Mouse (Mus musculus): ENCODE measurements around the gene Olfr444. TPM values are rescaled to one million over a fixed set of nuclear protein-coding genes. Genes with fewer than 3 reads are reported as not detected.

Olfr444 gene
- not detected in 2 replicates for polyA plus RNA-seq (2014; fragmentation: Nextera tagmentation; extraction: Ambion mirVana)

DNA sequence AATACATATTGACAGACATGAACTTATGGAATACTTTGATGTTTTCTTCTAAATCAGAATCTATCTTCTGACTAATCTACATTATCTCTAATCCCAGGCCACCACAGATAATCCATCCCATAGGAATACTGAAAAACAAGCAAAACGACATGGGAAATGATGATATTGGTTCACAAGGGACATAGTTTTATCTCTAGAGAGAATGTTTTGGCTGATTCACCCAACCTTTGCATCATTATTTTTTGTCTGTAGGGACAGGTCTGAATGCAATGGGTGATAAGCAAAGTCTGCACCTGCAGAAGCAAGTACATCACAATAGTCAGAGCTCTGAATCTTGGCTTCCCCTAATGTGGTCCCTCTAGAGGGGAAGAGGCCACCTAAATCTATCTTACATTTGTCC, at the start of gene Olfr444:
Gene Olfr444, plus strand, starts transcription at position 301 of the 400 bp plus-strand sequence.
- H3K9ac ChIP-seq = no peak within 1 kb of the TSS
- no peak within 1 kb of the TSS for H3K4me3 ChIP-seq (replicated peaks; ENCODE audit: low read length)
- no peaks in the 10 kb centered on the region for H3K4me1 ChIP-seq (replicated peaks; ENCODE audit: control insufficient read depth, insufficient read depth, low read length)
- H3K4me2 ChIP-seq (replicated peaks) = no peak within 1 kb of the TSS
- 82% methylated on average over 1 of the region's 1 CpGs for WGBS
- no peak for DNase-seq (ENCODE audit: low spot score)
- ATAC-seq (ENCODE audit: low FRiP score) = no peak
- H3K27me3 ChIP-seq (ENCODE audit: control insufficient read depth, insufficient read depth, low read length) = no peaks in the 10 kb centered on the region
- H3K36me3 ChIP-seq (replicated peaks; ENCODE audit: control insufficient read depth, insufficient read depth) = no peaks in the 10 kb centered on the region
- H3K9me3 ChIP-seq (ENCODE audit: control insufficient read depth, low read length) = no peaks in the 10 kb centered on the region; the same call in 1 of the 2 replicates
- H3K27ac ChIP-seq = no peak within 1 kb of the TSS

DNA sequence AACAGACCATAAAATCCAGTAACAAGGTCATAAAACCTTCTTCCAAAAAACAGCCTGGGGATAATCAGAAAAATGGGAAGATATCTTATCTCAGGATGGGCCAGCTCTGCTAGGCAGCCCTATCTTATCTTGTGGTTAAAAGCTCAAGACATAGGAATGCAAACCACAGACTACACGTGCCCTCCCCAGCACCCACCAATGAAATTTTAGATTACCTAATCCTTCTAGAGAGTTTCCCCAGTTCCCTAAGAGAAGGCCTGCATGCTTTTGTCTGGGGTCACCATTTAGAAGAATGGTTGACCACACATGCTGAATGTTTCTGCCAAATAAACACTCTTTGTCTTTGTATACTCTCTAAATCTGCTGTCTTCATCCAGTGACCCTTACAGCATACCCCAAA, 48.5 kb upstream of the Olfr444 start:
- Histone ChIP-seq H3K9me3 (ENCODE audit: control insufficient read depth, low read length) (no peaks in the 10 kb centered on the region), H3K4me2 (replicated peaks) (no peak overlapping the region), H3K27ac (no peak overlapping the region), H3K27me3 (ENCODE audit: control insufficient read depth, insufficient read depth, low read length) (no peaks in the 10 kb centered on the region), H3K36me3 (replicated peaks; ENCODE audit: control insufficient read depth, insufficient read depth) (no peaks in the 10 kb centered on the region), H3K9ac (no peak overlapping the region), H3K4me1 (replicated peaks; ENCODE audit: control insufficient read depth, insufficient read depth, low read length) (no peaks in the 10 kb centered on the region), H3K4me3 (replicated peaks; ENCODE audit: low read length) (no peak overlapping the region)
- WGBS = 26% methylated on average over 1 of the region's 1 CpGs
- DNase-seq (ENCODE audit: low spot score) (no peak), ATAC-seq (ENCODE audit: low FRiP score) (no peak)

DNA sequence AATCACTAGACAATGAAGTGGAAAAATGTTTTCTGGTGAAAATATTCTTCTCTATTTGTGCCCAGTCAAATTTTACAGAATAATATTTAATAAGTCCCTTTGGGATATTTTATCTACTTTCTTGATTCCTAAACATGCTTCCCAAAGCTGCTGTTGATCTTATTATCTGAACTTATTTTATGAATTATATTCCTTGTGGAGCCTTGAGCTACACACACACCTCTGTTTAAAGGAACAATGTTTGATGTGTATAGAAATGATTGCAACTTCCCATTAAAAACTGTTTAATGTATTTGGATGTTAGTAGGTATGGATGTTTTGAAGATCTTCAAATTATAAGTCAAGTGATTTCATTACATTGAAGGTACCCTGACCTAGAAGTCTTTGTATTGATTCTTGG, 40.3 kb upstream of the Olfr444 start, which contains the start of gene Olfr447:
Gene Olfr447, plus strand, starts transcription at position 301 of the 400 bp plus-strand sequence.
- DNase-seq (ENCODE audit: low spot score) (no peak), ATAC-seq (ENCODE audit: low FRiP score) (no peak)
- Histone ChIP-seq H3K4me2 (replicated peaks) (no peak within 1 kb of the TSS), H3K4me1 (replicated peaks; ENCODE audit: control insufficient read depth, insufficient read depth, low read length) (no peaks in the 10 kb centered on the region), H3K36me3 (replicated peaks; ENCODE audit: control insufficient read depth, insufficient read depth) (no peaks in the 10 kb centered on the region), H3K9me3 (ENCODE audit: control insufficient read depth, low read length) (no peaks in the 10 kb centered on the region), H3K27ac (no peak within 1 kb of the TSS), H3K4me3 (replicated peaks; ENCODE audit: low read length) (no peak within 1 kb of the TSS), H3K27me3 (ENCODE audit: control insufficient read depth, insufficient read depth, low read length) (no peaks in the 10 kb centered on the region), H3K9ac (no peak within 1 kb of the TSS)

DNA sequence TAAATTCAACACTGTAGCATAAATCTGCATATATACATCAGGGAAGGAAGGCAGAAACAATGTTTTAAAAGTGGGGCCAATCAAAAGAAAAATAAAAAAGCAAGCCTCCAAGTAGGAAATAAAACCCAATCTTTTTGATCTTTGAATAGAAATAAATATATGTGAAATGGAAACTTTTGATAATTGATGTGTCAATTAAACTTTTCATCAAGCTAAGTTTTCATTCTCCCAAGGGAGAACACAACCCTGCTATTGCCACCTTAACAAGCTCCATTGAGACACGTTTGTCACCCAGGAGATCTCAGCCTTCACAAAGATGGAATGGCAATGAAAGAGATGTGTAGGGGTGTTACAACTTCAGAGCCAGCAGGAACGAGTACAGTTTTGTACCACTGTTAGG, 27.8 kb upstream of the Olfr444 start, which contains the start of gene Olfr446:
Gene Olfr446, plus strand, starts transcription at position 301 of the 400 bp plus-strand sequence.
- no peak for DNase-seq (ENCODE audit: low spot score)
- ATAC-seq (ENCODE audit: low FRiP score) = no peak
- H3K4me2 ChIP-seq (replicated peaks) = no peak within 1 kb of the TSS
- H3K27me3 ChIP-seq (ENCODE audit: control insufficient read depth, insufficient read depth, low read length) = no peaks in the 10 kb centered on the region
- 74% methylated on average over 2 of the region's 2 CpGs for WGBS
- no peak within 1 kb of the TSS for H3K27ac ChIP-seq
- no peaks in the 10 kb centered on the region for H3K36me3 ChIP-seq (replicated peaks; ENCODE audit: control insufficient read depth, insufficient read depth)
- H3K9me3 ChIP-seq (ENCODE audit: control insufficient read depth, low read length) = no peaks in the 10 kb centered on the region
- no peak within 1 kb of the TSS for H3K4me3 ChIP-seq (replicated peaks; ENCODE audit: low read length)
- no peaks in the 10 kb centered on the region for H3K4me1 ChIP-seq (replicated peaks; ENCODE audit: control insufficient read depth, insufficient read depth, low read length)
- no peak within 1 kb of the TSS for H3K9ac ChIP-seq

DNA sequence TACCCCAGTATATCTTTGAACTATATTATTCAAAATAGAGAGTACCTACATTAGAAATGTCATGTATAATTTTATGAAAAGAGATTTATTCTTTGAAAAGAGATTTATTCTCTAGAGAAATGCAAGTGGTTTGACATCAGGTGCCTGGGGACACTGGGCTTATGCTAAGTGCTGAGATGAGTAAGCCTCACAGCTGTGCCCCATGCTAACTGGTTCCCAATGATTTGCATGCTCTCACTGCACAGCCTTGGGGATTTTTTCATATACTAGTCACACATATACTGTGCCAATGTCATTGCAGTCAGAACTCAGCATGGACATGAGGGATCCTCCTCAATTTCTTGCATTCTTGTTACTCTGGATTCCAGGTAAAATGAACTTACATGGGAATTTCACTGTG, 31.5 kb downstream of the Olfr444 start:
- ATAC-seq (ENCODE audit: low FRiP score) (no peak), DNase-seq (ENCODE audit: low spot score) (no peak)
- H3K9ac ChIP-seq = no peak overlapping the region
- H3K9me3 ChIP-seq (ENCODE audit: control insufficient read depth, low read length) = no peaks in the 10 kb centered on the region
- H3K27me3 ChIP-seq (ENCODE audit: control insufficient read depth, insufficient read depth, low read length) = no peaks in the 10 kb centered on the region
- H3K4me2 ChIP-seq (replicated peaks) = no peak overlapping the region
- no peaks in the 10 kb centered on the region for H3K4me1 ChIP-seq (replicated peaks; ENCODE audit: control insufficient read depth, insufficient read depth, low read length)
- no peak overlapping the region for H3K4me3 ChIP-seq (replicated peaks; ENCODE audit: low read length)
- H3K27ac ChIP-seq = no peak overlapping the region
- H3K36me3 ChIP-seq (replicated peaks; ENCODE audit: control insufficient read depth, insufficient read depth) = no peaks in the 10 kb centered on the region

Other genes starting within 250 kb of the Olfr444 start
- 212 and 229 TPM in 2 replicates for gene Tcaf1, start 239.0 kb upstream of the Olfr444 start, polyA plus RNA-seq (2014; fragmentation: Nextera tagmentation; extraction: Ambion mirVana)
- not detected in 2 replicates for gene Olfr453, start 209.7 kb upstream of the Olfr444 start, polyA plus RNA-seq (2014; fragmentation: Nextera tagmentation; extraction: Ambion mirVana)
- not detected in 2 replicates for gene Olfr38, start 192.7 kb upstream of the Olfr444 start, polyA plus RNA-seq (2014; fragmentation: Nextera tagmentation; extraction: Ambion mirVana)
- gene Olfr452, start 164.0 kb upstream of the Olfr444 start, polyA plus RNA-seq (2014; fragmentation: Nextera tagmentation; extraction: Ambion mirVana) = not detected in 2 replicates
- gene Olfr450, start 137.1 kb upstream of the Olfr444 start, polyA plus RNA-seq (2014; fragmentation: Nextera tagmentation; extraction: Ambion mirVana) = not detected in 2 replicates
- gene Olfr449, start 114.7 kb upstream of the Olfr444 start, polyA plus RNA-seq (2014; fragmentation: Nextera tagmentation; extraction: Ambion mirVana) = not detected in 2 replicates
- gene Olfr448, start 58.6 kb upstream of the Olfr444 start, polyA plus RNA-seq (2014; fragmentation: Nextera tagmentation; extraction: Ambion mirVana) = not detected in 2 replicates
- not detected in 2 replicates for gene Olfr447, start 40.2 kb upstream of the Olfr444 start, polyA plus RNA-seq (2014; fragmentation: Nextera tagmentation; extraction: Ambion mirVana)
- not detected in 2 replicates for gene Olfr446, start 27.7 kb upstream of the Olfr444 start, polyA plus RNA-seq (2014; fragmentation: Nextera tagmentation; extraction: Ambion mirVana)
- gene Olfr441, start 157.3 kb downstream of the Olfr444 start, polyA plus RNA-seq (2014; fragmentation: Nextera tagmentation; extraction: Ambion mirVana) = not detected in 2 replicates
- not detected in 2 replicates for gene Olfr237-ps1, start 197.5 kb downstream of the Olfr444 start, polyA plus RNA-seq (2014; fragmentation: Nextera tagmentation; extraction: Ambion mirVana)
- not detected in 2 replicates for gene Olfr437, start 214.2 kb downstream of the Olfr444 start, polyA plus RNA-seq (2014; fragmentation: Nextera tagmentation; extraction: Ambion mirVana)
- not detected in 2 replicates for gene Olfr13, start 223.1 kb downstream of the Olfr444 start, polyA plus RNA-seq (2014; fragmentation: Nextera tagmentation; extraction: Ambion mirVana)
- not detected in 2 replicates for gene Olfr435, start 248.1 kb downstream of the Olfr444 start, polyA plus RNA-seq (2014; fragmentation: Nextera tagmentation; extraction: Ambion mirVana)

All from hindbrain, embryonic 14.5 days (tissue).